Mouse (Mus musculus) heart, embryonic 16.5 days (tissue): ENCODE measurements around the gene Oit1. TPM values are rescaled to one million over a fixed set of nuclear protein-coding genes. Genes with fewer than 3 reads are reported as not detected.
A peak's percentile ranks its signal among the peaks of the same experiment; 100 is the strongest.

ENCODE experiments used
- ATAC-seq: fragments of 200-750 bp; cut with Nextera tagmentation; replicated peaks from 2 replicates; pipeline ENCODE4 v1.8.0; 2017; ENCODE audit warnings: moderate number of reproducible peaks; ENCODE audit not compliant: insufficient read depth, low FRiP score; ENCODE audit errors: extremely low read depth
- H3K27ac ChIP-seq: fragments of 300-500 bp; sonication (generic); 2 replicates; pipeline ENCODE4 v1.5.1; 2014; ENCODE audit warnings: mild to moderate bottlenecking, low read length, control low read depth, moderate library complexity
- H3K27me3 ChIP-seq: fragments of 300-500 bp; sonication (generic); 2 replicates; pipeline ENCODE4 v1.6.1; 2014; ENCODE audit warnings: low read length, mixed read lengths; ENCODE audit not compliant: control insufficient read depth, insufficient read depth
- H3K36me3 ChIP-seq: fragments of 300-500 bp; sonication (generic); 2 replicates; pipeline ENCODE4 v1.6.1; 2014; ENCODE audit not compliant: control insufficient read depth, insufficient read depth
- H3K4me1 ChIP-seq: fragments of 300-500 bp; sonication (generic); 2 replicates; pipeline ENCODE4 v1.6.1; 2014; ENCODE audit warnings: low read length, mixed read lengths; ENCODE audit not compliant: control insufficient read depth, insufficient read depth
- H3K4me2 ChIP-seq: fragments of 300-500 bp; sonication (generic); 2 replicates; pipeline ENCODE4 v1.6.1; 2014; ENCODE audit warnings: low read depth, mild to moderate bottlenecking, control low read depth, low read length
- H3K4me3 ChIP-seq: fragments of 300-500 bp; sonication (generic); 2 replicates; pipeline ENCODE4 v1.5.1; 2014; ENCODE audit warnings: mild to moderate bottlenecking, control low read depth, low read length
- H3K9ac ChIP-seq: fragments of 300-500 bp; sonication (generic); 2 replicates; pipeline ENCODE4 v1.6.1; 2014; ENCODE audit warnings: low read length, control low read depth
- H3K9me3 ChIP-seq: fragments of 300-500 bp; sonication (generic); replicated peaks from 2 replicates; pipeline ENCODE4 v1.6.1; 2016; ENCODE audit warnings: low read length; ENCODE audit not compliant: control insufficient read depth
- WGBS: fragments of 180-500 bp; shearing (Covaris S2); extraction: QIAGEN DNeasy Blood & Tissue Kit; methylation state at CpG from one replicate; pipeline ENCODE4 v1.1.7; 2014; 5-methylcytosine and 5-hydroxymethylcytosine counted together
- polyA plus RNA-seq: library from polyadenylated mRNA; unstranded; fragments of >200 nt; fragmentation: Nextera tagmentation; extraction: Ambion mirVana; gene quantifications from 2 replicates; pipeline ENCODE4 v1.2.1, GENCODE M21; 2015

The Oit1 gene
- 0.66 and 1.1 TPM in 2 replicates for polyA plus RNA-seq

DNA sequence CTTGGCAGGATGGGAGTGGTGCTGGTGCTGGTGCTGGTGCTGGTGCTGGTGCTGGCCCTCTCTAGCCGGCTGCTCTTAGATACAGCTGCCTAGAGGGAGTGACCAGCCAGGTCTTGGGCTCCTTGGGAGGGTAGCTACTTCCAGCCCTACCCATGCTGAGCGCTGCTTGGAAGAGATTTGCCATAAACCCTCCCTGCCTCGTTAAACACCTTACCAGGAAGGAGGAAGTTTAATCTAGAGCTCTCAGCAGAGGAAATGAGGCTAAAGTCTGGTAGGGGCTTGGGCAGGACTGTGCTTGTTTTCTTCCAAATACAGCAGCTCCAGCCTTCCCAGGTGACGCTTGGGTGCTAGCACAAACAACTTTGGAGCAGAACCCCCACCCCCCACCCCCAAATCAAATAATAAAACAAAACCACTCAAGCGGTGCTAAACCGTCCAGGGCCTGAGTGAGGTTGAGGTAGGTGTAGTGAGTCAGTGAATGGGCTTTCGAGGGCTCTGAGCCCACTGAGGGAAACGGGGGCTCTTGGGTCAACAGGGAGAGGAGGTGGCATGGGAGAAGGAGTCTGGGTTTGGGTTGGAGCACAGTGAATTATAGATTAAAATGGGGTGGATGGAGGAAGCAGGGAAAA is at the start of gene Oit1:
Gene Oit1, minus strand, starts transcription at position 70 of the 629 bp plus-strand sequence.
- no peak within 1 kb of the TSS for H3K4me2 ChIP-seq
- H3K4me3 ChIP-seq: no peak within 1 kb of the TSS
- no peak within 1 kb of the TSS for H3K27ac ChIP-seq
- H3K36me3 ChIP-seq: no peaks in the 10 kb centered on the region
- WGBS: 58% methylated on average over 8 of the region's 8 CpGs
- peaks cover 2% of the 10 kb centered on the region; the same call in 1 of the 2 replicates for H3K9me3 ChIP-seq
- H3K9ac ChIP-seq: no peak within 1 kb of the TSS
- no peaks in the 10 kb centered on the region for H3K27me3 ChIP-seq
- H3K4me1 ChIP-seq: no peaks in the 10 kb centered on the region
- no peak for ATAC-seq

DNA sequence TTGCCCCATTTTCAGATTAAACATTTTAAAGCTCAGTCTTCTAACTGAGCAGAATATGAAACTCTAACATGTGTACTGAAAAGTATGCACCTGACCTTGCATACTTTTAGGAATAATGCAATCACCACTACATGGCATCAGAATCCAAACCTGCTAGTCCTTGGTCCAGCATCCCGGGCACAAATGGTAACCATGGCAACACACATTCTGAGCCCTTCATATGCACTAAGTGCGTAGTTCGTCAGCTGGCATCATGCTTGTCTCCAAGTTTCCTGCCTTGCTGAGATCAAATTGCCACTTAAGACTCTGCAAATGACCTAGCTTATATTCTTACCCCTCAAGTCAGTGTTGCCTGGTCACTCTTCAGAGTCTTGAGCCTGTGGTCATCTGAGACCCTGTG is 44.3 kb upstream of the Oit1 start:
- Histone ChIP-seq H3K4me3 (no peak overlapping the region), H3K27ac (no peak overlapping the region), H3K9me3 (no peaks in the 10 kb centered on the region), H3K36me3 (no peaks in the 10 kb centered on the region), H3K4me1 (0 out of 2 replicates have a peak, but pooled peaks cover 2% of the 10 kb centered on the region), H3K9ac (no peak overlapping the region), H3K4me2 (no peak overlapping the region), H3K27me3 (no peaks in the 10 kb centered on the region)
- no peak for ATAC-seq
- 89% methylated on average over 3 of the region's 3 CpGs for whole genome bisulfite sequencing

DNA sequence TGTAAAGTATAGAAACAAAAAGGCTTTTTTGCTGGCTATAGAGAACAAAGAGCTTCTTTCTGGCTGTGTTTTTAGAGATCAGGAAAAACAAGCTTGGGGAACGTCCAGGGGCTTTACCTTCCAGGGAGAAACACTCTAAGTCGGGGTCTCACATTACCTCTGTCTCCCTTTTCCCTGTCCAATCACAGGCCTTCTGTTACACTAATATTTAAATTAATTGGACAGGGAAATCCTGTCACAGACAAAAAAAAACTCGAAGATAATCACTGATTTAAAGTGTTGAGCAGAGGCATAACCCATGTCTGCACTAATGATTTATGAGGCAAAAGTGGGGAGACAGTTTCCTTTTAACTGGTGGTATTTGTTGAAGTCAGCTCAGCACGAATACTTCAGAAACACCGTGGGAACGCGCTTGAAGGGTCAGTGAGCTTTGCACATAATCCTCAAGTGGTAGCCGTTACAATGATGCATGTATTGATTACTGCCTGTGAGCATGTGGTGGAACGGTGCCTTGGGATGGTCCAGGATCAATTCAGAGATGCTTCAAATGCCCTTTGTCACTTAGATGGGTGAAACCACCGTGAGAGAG is 42.7 kb upstream of the Oit1 start:
- no peak overlapping the region for H3K27ac ChIP-seq
- H3K4me2 ChIP-seq: peak overlapping the region; percentile 21
- H3K27me3 ChIP-seq: no peaks in the 10 kb centered on the region
- no peak; the same call in 1 of the 2 replicates for ATAC-seq
- H3K9me3 ChIP-seq: no peaks in the 10 kb centered on the region
- H3K9ac ChIP-seq: no peak overlapping the region
- H3K4me3 ChIP-seq: no peak overlapping the region
- H3K36me3 ChIP-seq: no peaks in the 10 kb centered on the region
- H3K4me1 ChIP-seq: 0 out of 2 replicates have a peak, but pooled peaks cover 2% of the 10 kb centered on the region
- 32% methylated on average over 10 of the region's 10 CpGs for WGBS

DNA sequence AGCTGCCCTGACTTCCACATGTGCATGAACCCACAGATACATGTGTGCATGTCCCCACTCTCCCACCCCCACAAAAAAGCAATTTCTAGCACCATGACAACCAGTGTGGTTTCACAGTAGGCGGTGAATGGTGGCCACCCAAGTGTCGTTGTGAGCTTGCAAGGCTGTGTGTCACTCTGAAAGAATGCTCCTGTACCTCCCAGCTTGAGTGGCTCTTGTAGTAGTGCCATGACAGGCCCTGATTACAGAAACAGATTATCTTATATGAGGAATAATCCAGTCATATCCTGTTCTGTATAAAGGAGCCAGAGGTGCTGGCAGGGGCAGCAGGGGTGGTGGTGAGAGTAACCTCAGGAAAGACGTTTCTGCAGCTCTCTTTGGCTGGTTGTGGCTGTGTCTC is 40.1 kb upstream of the Oit1 start:
- ATAC-seq: no peak

DNA sequence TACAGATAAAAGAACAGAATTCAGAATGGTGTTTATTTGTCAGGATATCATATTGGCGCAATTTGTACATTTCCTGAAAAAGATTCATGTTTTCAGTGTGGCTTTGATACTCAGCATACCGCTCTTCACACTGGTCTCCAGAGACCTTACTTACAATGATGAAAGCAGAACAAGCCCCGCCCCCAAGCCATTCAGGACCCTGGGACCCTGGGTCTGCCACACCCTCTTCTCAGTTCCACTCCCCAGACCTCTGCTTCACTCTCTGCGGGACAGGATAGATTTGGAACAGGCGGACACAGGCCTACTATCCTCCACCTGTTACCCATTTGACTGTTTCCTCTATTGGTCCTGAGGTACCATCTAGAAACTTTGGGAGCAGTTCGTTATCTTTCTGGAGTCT is 27.4 kb upstream of the Oit1 start:
- H3K9me3 ChIP-seq: no peaks in the 10 kb centered on the region
- H3K4me2 ChIP-seq: no peak overlapping the region
- no peaks in the 10 kb centered on the region for H3K36me3 ChIP-seq
- 74% methylated on average over 6 of the region's 6 CpGs for WGBS
- H3K27ac ChIP-seq: no peak overlapping the region
- H3K4me3 ChIP-seq: no peak overlapping the region
- no peak for ATAC-seq
- H3K9ac ChIP-seq: no peak overlapping the region
- H3K27me3 ChIP-seq: no peaks in the 10 kb centered on the region
- no peaks in the 10 kb centered on the region for H3K4me1 ChIP-seq

More for the DNA sequence above, 40.1 kb upstream of the Oit1 start:
- WGBS: 20% methylated on average over 3 of the region's 3 CpGs
- no peak overlapping the region for H3K4me2 ChIP-seq
- no peaks in the 10 kb centered on the region for H3K9me3 ChIP-seq
- no peak overlapping the region for H3K4me3 ChIP-seq
- no peaks in the 10 kb centered on the region for H3K27me3 ChIP-seq
- H3K36me3 ChIP-seq: no peaks in the 10 kb centered on the region
- H3K9ac ChIP-seq: no peak overlapping the region
- H3K27ac ChIP-seq: no peak overlapping the region
- 0 out of 2 replicates have a peak, but pooled peaks cover 2% of the 10 kb centered on the region for H3K4me1 ChIP-seq

DNA sequence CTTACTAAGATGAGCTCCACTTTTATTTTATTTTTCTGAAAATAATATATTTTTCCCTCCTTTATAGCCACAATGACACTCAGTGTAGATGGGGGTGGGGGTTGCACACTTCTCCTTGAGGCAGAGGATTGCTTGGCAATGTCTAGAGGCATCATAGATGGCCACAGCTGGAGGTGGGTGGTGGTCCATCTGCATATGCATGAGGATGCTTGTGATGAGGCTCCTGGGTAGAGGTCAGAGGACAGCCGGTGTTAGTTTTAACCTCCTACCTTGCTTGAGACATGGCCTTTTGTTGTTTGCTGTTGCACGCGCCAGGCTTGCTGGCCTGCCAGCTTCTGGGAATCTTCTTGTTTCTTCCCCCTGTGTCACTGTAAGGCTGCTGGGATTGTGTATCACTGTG is 24.8 kb upstream of the Oit1 start:
- Histone ChIP-seq H3K27ac (no peak overlapping the region), H3K27me3 (no peaks in the 10 kb centered on the region), H3K4me3 (no peak overlapping the region), H3K4me1 (no peaks in the 10 kb centered on the region), H3K9me3 (no peaks in the 10 kb centered on the region), H3K4me2 (no peak overlapping the region), H3K9ac (no peak overlapping the region), H3K36me3 (no peaks in the 10 kb centered on the region)
- 81% methylated on average over 3 of the region's 3 CpGs for WGBS
- ATAC-seq: no peak

DNA sequence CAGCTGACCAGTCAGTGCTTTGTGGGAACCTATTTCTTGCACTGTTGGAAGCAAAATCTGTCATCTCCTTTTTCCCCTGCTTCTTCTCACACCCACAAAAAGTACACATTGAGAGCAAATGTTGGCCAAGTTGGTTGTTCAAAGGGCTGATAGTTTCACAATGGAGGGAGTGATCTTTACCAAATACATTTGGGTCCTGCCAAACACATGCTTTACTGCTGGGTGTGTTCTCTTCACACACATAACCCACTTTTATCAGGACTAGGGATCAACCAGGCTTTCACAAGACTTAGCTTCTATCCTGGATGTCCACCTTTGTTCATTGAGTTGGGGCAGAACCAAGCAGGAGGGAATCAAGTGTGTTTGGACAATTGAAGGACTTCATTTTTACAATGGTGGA is 20.0 kb upstream of the Oit1 start:
- H3K36me3 ChIP-seq: no peaks in the 10 kb centered on the region
- no peak overlapping the region for H3K27ac ChIP-seq
- no peak overlapping the region for H3K4me3 ChIP-seq
- no peaks in the 10 kb centered on the region for H3K4me1 ChIP-seq
- H3K27me3 ChIP-seq: no peaks in the 10 kb centered on the region
- H3K9ac ChIP-seq: no peak overlapping the region
- no peak for ATAC-seq
- H3K9me3 ChIP-seq: no peaks in the 10 kb centered on the region
- H3K4me2 ChIP-seq: no peak overlapping the region

DNA sequence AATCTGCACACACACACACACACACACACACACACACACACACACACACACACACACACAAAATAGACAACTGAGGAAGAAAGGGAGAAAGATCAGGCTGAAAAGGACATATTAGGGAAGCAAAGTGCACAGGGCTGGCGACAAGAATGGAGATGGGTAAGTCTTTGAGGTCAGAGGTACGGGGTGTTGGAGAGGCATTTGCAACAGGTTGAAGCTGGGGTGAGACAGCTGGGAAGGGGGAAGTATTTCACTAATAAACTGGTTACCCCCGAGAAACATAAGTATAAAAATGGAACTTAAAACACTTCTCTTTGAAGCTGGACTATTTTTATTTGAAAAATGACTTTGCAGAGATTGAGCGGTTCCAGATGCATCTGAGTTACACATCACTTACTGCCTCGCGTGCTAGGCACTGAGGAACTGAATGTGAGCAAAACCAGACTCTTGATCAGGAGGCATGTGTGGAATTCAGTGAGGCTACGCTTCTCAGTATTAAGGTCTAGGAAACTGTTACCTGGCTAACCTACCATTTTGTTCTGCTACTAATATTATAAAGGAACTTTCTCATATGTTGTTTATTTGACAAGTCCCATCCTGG is 17.2 kb upstream of the Oit1 start:
- H3K36me3 ChIP-seq: no peaks in the 10 kb centered on the region
- H3K9ac ChIP-seq: no peak overlapping the region
- no peaks in the 10 kb centered on the region for H3K27me3 ChIP-seq
- whole genome bisulfite sequencing: 48% methylated on average over 7 of the region's 7 CpGs
- H3K4me3 ChIP-seq: no peak overlapping the region
- no peak overlapping the region for H3K27ac ChIP-seq
- H3K4me2 ChIP-seq: no peak overlapping the region
- no peaks in the 10 kb centered on the region for H3K9me3 ChIP-seq
- H3K4me1 ChIP-seq: no peaks in the 10 kb centered on the region
- ATAC-seq: no peak

DNA sequence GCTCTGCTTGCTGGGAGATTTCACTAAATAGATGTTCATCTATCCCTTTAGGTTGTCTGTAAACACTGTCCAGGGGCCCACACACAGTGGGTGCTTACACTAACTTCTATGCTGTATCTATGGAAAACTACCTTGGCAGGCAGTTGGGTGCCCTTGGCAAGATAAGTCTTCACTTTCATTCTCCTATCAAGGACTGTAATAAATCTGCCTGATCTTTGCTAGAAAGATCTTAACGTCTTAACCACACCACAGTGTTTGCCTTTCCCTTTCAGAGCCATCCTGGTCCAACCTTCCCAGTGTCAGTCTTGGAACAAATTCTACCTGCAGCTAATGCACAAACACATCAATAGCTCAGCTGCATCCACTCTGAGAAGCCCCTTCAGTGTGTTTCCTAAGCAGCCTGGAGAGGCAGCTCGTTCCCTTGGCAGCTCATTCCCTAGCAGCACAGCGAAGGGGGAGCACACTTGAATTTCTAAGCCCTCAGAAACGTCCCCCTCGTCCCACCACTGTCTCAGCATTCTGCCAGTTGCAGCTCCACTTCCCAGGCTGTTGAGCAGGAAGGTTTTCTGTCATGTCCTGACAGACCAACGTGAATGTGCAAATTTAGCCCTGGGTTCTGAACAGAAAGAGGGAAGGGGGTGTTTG is 13.7 kb upstream of the Oit1 start:
- no peaks in the 10 kb centered on the region for H3K9me3 ChIP-seq
- no peak overlapping the region for H3K9ac ChIP-seq
- ATAC-seq: no peak
- H3K4me2 ChIP-seq: no peak overlapping the region
- H3K27ac ChIP-seq: no peak overlapping the region
- WGBS: 50% methylated on average over 6 of the region's 6 CpGs
- no peaks in the 10 kb centered on the region for H3K4me1 ChIP-seq
- H3K4me3 ChIP-seq: no peak overlapping the region
- no peaks in the 10 kb centered on the region for H3K27me3 ChIP-seq
- no peaks in the 10 kb centered on the region for H3K36me3 ChIP-seq
